Mouse (Mus musculus) limb, embryonic 11.5 days (tissue): ENCODE measurements around the gene Fanca. TPM values are rescaled to one million over a fixed set of nuclear protein-coding genes. Genes with fewer than 3 reads are reported as not detected.
"Not testable (repeated sequence)": the region's sequence is repeated elsewhere in the genome, so short reads cannot be mapped to it uniquely, and the experiment has no call there.

ENCODE experiments used
- ATAC-seq: fragments of 200-750 bp; cut with Nextera tagmentation; 2 replicates; pipeline ENCODE4 v1.8.0; 2017; ENCODE audit warnings: low read depth; ENCODE audit not compliant: insufficient number of reproducible peaks, low FRiP score, low TSS enrichment
- DNase-seq: peaks from one replicate; pipeline ENCODE4 v3.0.0-alpha.2; 2015; ENCODE audit warnings: low spot score
- H3K27ac ChIP-seq: fragments of 300-500 bp; sonication (generic); replicated peaks from 2 replicates; pipeline ENCODE4 v1.5.1; 2014; ENCODE audit warnings: low read depth, mild to moderate bottlenecking, low read length
- H3K27me3 ChIP-seq: fragments of 300-500 bp; sonication (generic); 2 replicates; pipeline ENCODE4 v1.6.1; 2014; ENCODE audit warnings: mild to moderate bottlenecking, low read length, mixed read lengths; ENCODE audit not compliant: control insufficient read depth, insufficient read depth
- H3K36me3 ChIP-seq: fragments of 300-500 bp; sonication (generic); 2 replicates; pipeline ENCODE4 v1.6.1; 2014; ENCODE audit warnings: mild to moderate bottlenecking, low read length, moderate library complexity, mixed read lengths; ENCODE audit not compliant: control insufficient read depth, insufficient read depth
- H3K4me1 ChIP-seq: fragments of 300-500 bp; sonication (generic); 2 replicates; pipeline ENCODE4 v1.6.1; 2014; ENCODE audit warnings: low read length, mixed read lengths; ENCODE audit not compliant: control insufficient read depth, insufficient read depth
- H3K4me2 ChIP-seq: fragments of 300-500 bp; sonication (generic); 2 replicates; pipeline ENCODE4 v1.6.1; 2014; ENCODE audit warnings: low read depth, mild to moderate bottlenecking, moderate library complexity; ENCODE audit not compliant: severe bottlenecking
- H3K4me3 ChIP-seq: fragments of 300-500 bp; sonication (generic); 2 replicates; pipeline ENCODE4 v1.5.1; 2014; ENCODE audit warnings: low read depth, low read length
- H3K9ac ChIP-seq: fragments of 300-500 bp; sonication (generic); 2 replicates; pipeline ENCODE4 v1.6.1; 2014; ENCODE audit warnings: mild to moderate bottlenecking, low read length
- H3K9me3 ChIP-seq: fragments of 300-500 bp; sonication (generic); 2 replicates; pipeline ENCODE4 v1.6.1; 2016; ENCODE audit warnings: low read length; ENCODE audit not compliant: control insufficient read depth
- WGBS: fragments of 180-500 bp; shearing (Covaris S2); extraction: QIAGEN DNeasy Blood & Tissue Kit; methylation state at CpG from one replicate; pipeline ENCODE4 v1.1.7; 2014; 5-methylcytosine and 5-hydroxymethylcytosine counted together
- polyA plus RNA-seq: library from polyadenylated mRNA; unstranded; fragments of >200 nt; fragmentation: Nextera tagmentation; extraction: Ambion mirVana; gene quantifications from 2 replicates; pipeline ENCODE4 v1.2.1, GENCODE M21; 2014

Gene Fanca
- polyA plus RNA-seq, 1 experiment from 2014 or later = 38.9 TPM

DNA sequence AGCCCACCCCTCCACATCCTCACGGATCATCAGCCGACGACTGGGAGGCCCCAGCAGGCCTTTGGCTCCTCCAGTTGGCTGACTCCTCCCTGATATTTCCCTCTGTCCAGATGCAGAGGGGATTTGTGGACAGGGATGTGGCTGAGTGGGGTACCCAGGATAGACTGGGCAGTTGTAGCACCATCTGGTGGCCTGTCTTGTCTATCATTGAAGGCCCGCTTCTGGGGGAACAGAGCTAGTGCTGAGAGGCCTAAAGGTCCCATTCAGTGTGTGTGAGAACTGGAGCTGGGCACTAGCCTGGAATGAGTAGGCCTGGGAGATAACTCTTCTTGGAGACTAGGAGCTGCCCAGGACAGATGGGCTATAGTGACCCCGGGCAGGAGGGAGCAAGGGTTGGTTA is 86.6 kb downstream of the Fanca start:
- H3K4me2 ChIP-seq = no peak overlapping the region
- 59% methylated on average over 5 of the region's 5 CpGs for WGBS
- H3K4me3 ChIP-seq = no peak overlapping the region
- H3K36me3 ChIP-seq = 0 out of 2 replicates have a peak, but pooled peaks cover 4% of the 10 kb centered on the region
- no peaks in the 10 kb centered on the region for H3K9me3 ChIP-seq
- peaks cover 22% of the 10 kb centered on the region for H3K27me3 ChIP-seq
- DNase-seq = no peak
- H3K27ac ChIP-seq = no peak overlapping the region
- H3K4me1 ChIP-seq = peaks cover 7% of the 10 kb centered on the region; the same call in 1 of the 2 replicates
- no peak overlapping the region for H3K9ac ChIP-seq
- ATAC-seq = no peak

DNA sequence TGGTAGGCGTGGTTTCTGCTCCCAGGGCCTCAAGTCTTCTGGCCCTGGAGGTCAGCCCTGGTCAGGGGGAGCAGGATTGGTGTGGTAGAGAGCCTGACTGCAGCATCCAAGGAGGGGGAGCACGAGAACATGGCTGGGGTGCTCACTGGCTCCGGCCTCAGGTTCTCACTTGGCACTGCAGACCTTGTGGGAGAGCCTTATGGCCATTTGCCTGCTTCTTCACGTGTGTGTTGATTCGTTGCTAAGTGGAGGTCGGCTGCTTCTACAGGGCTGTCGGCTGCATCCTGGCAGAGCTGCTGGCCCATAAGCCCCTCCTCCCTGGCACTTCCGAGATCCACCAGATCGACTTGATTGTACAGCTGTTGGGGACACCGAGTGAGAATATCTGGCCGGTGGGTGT is 88.0 kb downstream of the Fanca start:
- not testable (repeated sequence) for H3K4me2 ChIP-seq, ATAC-seq, H3K9me3 ChIP-seq, H3K9ac ChIP-seq, H3K36me3 ChIP-seq, H3K4me3 ChIP-seq, DNase-seq, H3K4me1 ChIP-seq, H3K27ac ChIP-seq
- 83% methylated on average over 9 of the region's 11 CpGs for WGBS
- H3K27me3 ChIP-seq = peaks cover 16% of the 10 kb centered on the region

DNA sequence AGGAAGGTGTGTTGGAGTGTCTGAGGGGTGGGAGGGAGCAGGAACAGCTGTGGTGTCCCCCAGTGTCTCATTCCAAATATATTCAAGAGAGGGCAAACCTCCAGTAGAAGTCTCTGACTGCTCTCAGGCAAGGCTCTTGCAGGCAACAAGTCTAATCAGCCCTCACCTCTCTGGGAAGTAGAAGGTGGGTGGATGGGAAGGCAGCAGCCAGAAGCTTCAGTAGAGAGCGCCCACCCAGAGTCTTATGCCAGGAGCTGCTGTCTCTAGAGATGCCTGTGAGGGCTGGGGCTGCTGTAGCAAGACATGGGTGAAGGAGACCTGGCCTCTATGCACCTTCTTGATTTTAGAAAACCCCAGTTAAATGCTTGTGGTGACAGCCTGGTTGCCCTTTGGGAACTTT is 90.0 kb downstream of the Fanca start:
- no peaks in the 10 kb centered on the region for H3K9me3 ChIP-seq
- no peaks in the 10 kb centered on the region for H3K27me3 ChIP-seq
- H3K4me2 ChIP-seq = no peak overlapping the region
- WGBS = 90% methylated on average over 1 of the region's 1 CpGs
- peaks cover 9% of the 10 kb centered on the region; the same call in 1 of the 2 replicates for H3K4me1 ChIP-seq
- DNase-seq = no peak
- H3K9ac ChIP-seq = no peak overlapping the region
- 0 out of 2 replicates have a peak, but pooled peaks cover 4% of the 10 kb centered on the region for H3K36me3 ChIP-seq
- H3K27ac ChIP-seq = no peak overlapping the region
- H3K4me3 ChIP-seq = no peak overlapping the region
- no peak for ATAC-seq

DNA sequence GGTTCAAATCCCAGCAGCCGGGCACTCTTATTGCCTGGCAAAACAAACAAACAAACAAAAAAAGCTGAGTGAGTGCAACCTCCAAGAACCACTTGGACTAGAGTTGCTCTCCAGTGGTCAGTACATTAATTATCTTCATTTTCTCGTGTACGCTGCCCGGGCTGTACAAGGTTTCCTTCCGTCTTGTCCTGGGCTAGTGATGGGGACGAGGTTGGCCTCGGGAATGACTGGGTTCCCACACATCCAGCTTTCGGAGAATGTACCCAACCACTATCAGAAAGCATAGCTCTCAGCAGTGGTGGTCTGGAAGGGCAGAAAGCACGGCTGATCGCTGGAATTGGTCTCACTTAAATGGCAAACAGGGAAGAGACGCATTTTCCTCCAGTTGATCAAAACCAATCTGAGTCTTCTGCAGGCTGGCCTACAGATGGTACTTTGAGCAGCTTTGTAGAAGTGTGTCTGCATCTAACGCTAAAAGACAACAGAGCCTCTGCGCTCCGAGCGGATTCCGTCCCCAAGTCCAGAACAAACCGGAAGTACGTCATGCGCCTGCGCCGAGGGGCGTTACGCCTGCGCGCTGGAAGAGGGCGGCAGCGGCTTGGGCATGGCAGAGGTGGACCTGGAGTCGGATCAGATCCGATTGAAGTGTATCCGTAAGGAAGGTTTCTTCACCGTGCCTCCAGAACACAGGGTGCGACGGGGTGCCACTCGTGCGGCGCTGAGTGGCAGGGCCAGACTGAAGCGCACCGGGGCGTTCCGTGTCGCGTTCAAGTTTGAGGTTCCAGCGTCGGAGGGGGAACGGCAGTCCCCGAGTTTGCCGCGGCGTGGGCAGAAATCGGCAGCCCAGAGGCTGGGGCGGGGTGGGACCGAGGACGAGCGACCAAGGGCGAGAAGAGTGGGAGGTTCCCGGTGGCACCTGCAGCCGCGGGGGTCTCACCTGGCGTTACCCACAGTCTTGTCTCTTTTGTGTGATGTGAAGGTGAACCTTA is 93.8 kb downstream of the Fanca start, which contains the start of gene Cdk10:
Gene Cdk10, plus strand, starts transcription at position 565 of the 989 bp plus-strand sequence.
- ATAC-seq (peak; percentile 79), DNase-seq (peak; percentile 94)
- H3K36me3 ChIP-seq = 0 out of 2 replicates have a peak, but pooled peaks cover 4% of the 10 kb centered on the region
- WGBS = 3% methylated on average over 59 of the region's 59 CpGs
- H3K27me3 ChIP-seq = no peaks in the 10 kb centered on the region; the same call in 1 of the 2 replicates
- H3K4me1 ChIP-seq = peaks cover 9% of the 10 kb centered on the region; the same call in 1 of the 2 replicates
- H3K27ac ChIP-seq = peak within 1 kb of the TSS; percentile 72
- peak within 1 kb of the TSS; percentile 83 for H3K4me2 ChIP-seq
- H3K4me3 ChIP-seq = peak within 1 kb of the TSS; percentile 91
- peak within 1 kb of the TSS; percentile 90 for H3K9ac ChIP-seq
- H3K9me3 ChIP-seq = no peaks in the 10 kb centered on the region

DNA sequence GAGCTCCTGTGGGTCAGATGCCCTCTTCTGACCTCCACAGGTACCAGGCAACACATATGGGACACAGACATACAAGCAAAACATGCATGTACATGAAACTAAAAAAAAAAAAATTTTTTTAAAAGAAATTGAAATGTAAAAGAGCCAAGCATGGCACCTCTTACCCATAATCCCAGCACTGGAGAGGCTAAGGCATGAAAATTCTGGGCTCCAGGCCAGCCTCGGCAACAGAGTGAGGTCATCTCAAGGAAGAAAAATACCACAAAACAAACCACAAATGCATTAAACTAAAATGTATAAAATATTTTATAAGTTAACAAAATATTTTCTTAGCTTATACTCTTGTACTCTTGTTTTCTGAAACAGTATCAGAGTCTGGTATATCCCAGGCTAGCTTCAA is 97.5 kb downstream of the Fanca start:
- Histone ChIP-seq H3K36me3 (no peaks in the 10 kb centered on the region), H3K9me3 (no peaks in the 10 kb centered on the region), H3K9ac (no peak overlapping the region), H3K4me2 (no peak overlapping the region), H3K4me1 (peaks cover 9% of the 10 kb centered on the region; the same call in 1 of the 2 replicates), H3K27ac (no peak overlapping the region), H3K4me3 (no peak overlapping the region), H3K27me3 (no peaks in the 10 kb centered on the region; the same call in 1 of the 2 replicates)
- WGBS = 83% methylated on average over 1 of the region's 1 CpGs
- DNase-seq (no peak), ATAC-seq (no peak)

Other genes starting within 250 kb of the Fanca start
- 1,566 and 1,655 TPM in 2 replicates for gene Rpl13, start 216.2 kb downstream of the Fanca start, polyA plus RNA-seq
- gene Cpne7, start 201.2 kb downstream of the Fanca start, polyA plus RNA-seq = 0.57 and 0.82 TPM in 2 replicates
- gene Sult5a1, start 160.3 kb downstream of the Fanca start, polyA plus RNA-seq = 6.8 and 8.5 TPM in 2 replicates
- gene Dpep1, start 132.3 kb downstream of the Fanca start, polyA plus RNA-seq = 2.9 and 3.1 TPM in 2 replicates
- gene Chmp1a, start 105.8 kb downstream of the Fanca start, polyA plus RNA-seq = 94.4 and 95.1 TPM in 2 replicates
- 3.3 and 3.4 TPM in 2 replicates for gene Spata33, start 105.7 kb downstream of the Fanca start, polyA plus RNA-seq
- gene Cdk10, start 93.7 kb downstream of the Fanca start, polyA plus RNA-seq = 34.2 and 36.5 TPM in 2 replicates
- 0.87 and 1.2 TPM in 2 replicates for gene Spata2l, start 82.3 kb downstream of the Fanca start, polyA plus RNA-seq
- gene Zfp276, start 64.4 kb downstream of the Fanca start, polyA plus RNA-seq = 18.8 and 22.2 TPM in 2 replicates
- 24.0 and 25.6 TPM in 2 replicates for gene Vps9d1, start 64.2 kb downstream of the Fanca start, polyA plus RNA-seq
- 0.95 and 1.9 TPM in 2 replicates for gene Spire2, start 14.1 kb upstream of the Fanca start, polyA plus RNA-seq
- 136 and 149 TPM in 2 replicates for gene Tcf25, start 55.2 kb upstream of the Fanca start, polyA plus RNA-seq
- not detected in 2 replicates for gene Mc1r, start 88.5 kb upstream of the Fanca start, polyA plus RNA-seq
- 9.3 and 11.2 TPM in 2 replicates for gene Tubb3, start 92.8 kb upstream of the Fanca start, polyA plus RNA-seq
- 37.3 and 37.6 TPM in 2 replicates for gene Def8, start 105.0 kb upstream of the Fanca start, polyA plus RNA-seq
- gene Afg3l1, start 159.3 kb upstream of the Fanca start, polyA plus RNA-seq = 36.5 and 41.1 TPM in 2 replicates
- 9.4 and 9.8 TPM in 2 replicates for gene Dbndd1, start 196.9 kb upstream of the Fanca start, polyA plus RNA-seq
- gene Gas8, start 200.3 kb upstream of the Fanca start, polyA plus RNA-seq = 40.8 and 41.3 TPM in 2 replicates